Mouse (Mus musculus): ENCODE data around the gene F2r.

F2r gene

GRCm38 (mm10) chr13:95595411-95595810, 22.9 kb downstream of the F2r start:
- DNase-seq (ENCODE audit: low spot score in 2 of 2), result no peak

GRCm38 (mm10) chr13:95592860-95593259, 25.4 kb downstream of the F2r start:
- DNase-seq (ENCODE audit: low spot score in 2 of 2), result no peak

GRCm38 (mm10) chr13:95591606-95592005, 26.7 kb downstream of the F2r start:
- DNase-seq (ENCODE audit: low spot score in 2 of 2), result no peak

- DNase-seq (ENCODE audit: low spot score in 2 of 2), result no peak
Observed at GRCm38 (mm10) chr13:95587628-95588027, 30.7 kb downstream of the F2r start.

- no peak for DNase-seq (ENCODE audit: low spot score in 2 of 2)
Observed at GRCm38 (mm10) chr13:95584898-95585297, 33.4 kb downstream of the F2r start.

GRCm38 (mm10) chr13:95583237-95584189, 34.8 kb downstream of the F2r start:
- DNase-seq (ENCODE audit: low spot score in 2 of 2), result no peak

GRCm38 (mm10) chr13:95581850-95582249, 36.4 kb downstream of the F2r start:
- no peak for DNase-seq (ENCODE audit: low spot score in 2 of 2)

GRCm38 (mm10) chr13:95578016-95578697, 40.1 kb downstream of the F2r start:
- no peak for DNase-seq (ENCODE audit: low spot score in 2 of 2)

- no peak for DNase-seq (ENCODE audit: low spot score in 2 of 2)
Observed at GRCm38 (mm10) chr13:95570877-95571276, 47.4 kb downstream of the F2r start.

GRCm38 (mm10) chr13:95569326-95569725, 49.0 kb downstream of the F2r start:
- no peak for DNase-seq (ENCODE audit: low spot score in 2 of 2)

GRCm38 (mm10) chr13:95568336-95568735, 50.0 kb downstream of the F2r start:
- no peak for DNase-seq (ENCODE audit: low spot score in 2 of 2)

GRCm38 (mm10) chr13:95566841-95567551, 51.3 kb downstream of the F2r start:
- DNase-seq (ENCODE audit: low spot score in 2 of 2), result no peak

- DNase-seq (ENCODE audit: low spot score in 2 of 2), result peak; percentile 78 to 88
Observed at GRCm38 (mm10) chr13:95563693-95564092, 54.6 kb downstream of the F2r start.

GRCm38 (mm10) chr13:95563066-95563610, 55.1 kb downstream of the F2r start:
- no peak for DNase-seq (ENCODE audit: low spot score in 2 of 2)

GRCm38 (mm10) chr13:95557326-95557725, 61.0 kb downstream of the F2r start:
- no peak for DNase-seq (ENCODE audit: low spot score in 2 of 2)

GRCm38 (mm10) chr13:95553885-95554492, 64.3 kb downstream of the F2r start:
- no peak for DNase-seq (ENCODE audit: low spot score in 2 of 2)

Measured in right cerebral cortex, adult 2 months (tissue).